Mouse (Mus musculus): ENCODE data around the gene Gm20388. TPM values are rescaled to one million over a fixed set of nuclear protein-coding genes. Genes with fewer than 3 reads are reported as not detected.
"Not testable (repeated sequence)": the region's sequence is repeated elsewhere in the genome, so short reads cannot be mapped to it uniquely, and the experiment has no call there.

Gm20388 gene
- total RNA-seq, 4 experiments from 2014 or later = 0.17 to 15.1 (median 6.6) TPM

DNA sequence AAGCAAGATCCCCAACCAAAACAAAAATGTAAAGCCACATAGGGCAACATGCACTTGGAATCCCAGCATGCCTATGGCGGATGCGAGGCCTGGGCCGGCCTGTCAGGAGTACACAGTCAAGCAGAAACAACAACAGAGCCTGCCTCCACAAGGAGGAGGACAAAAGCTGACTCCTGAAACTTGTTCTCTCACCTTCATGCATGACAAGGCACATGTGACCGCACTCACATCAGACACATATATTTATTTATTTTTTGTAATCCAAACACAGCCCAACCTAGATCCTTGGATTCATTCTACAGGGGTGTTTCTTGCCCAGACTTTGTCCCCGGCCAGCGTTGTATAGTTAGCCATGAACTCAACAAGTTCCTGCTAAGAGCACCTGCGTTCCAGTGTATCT is 3137.2 kb downstream of the Gm20388 start:
- DNase-seq (ENCODE audit: low spot score in 2 of 2) = no peak

DNA sequence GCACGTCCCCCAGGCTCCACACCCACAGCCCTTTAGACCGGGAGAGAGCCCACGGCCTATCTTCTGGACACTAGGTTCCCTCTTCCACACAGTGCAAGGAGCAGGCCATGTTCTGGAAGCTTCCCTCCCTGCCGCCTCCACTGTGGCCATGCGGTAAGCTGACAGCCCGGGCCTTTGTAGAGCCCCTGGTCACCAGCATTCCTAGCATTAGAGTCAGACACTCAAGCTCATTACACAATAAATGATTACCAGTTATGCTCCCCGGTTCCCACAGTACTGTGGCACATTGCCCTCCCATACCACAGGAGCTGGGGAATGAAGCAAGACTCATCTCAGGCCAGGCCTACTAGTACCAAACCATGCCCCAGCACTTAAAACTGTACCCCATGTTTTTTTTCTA is 3137.8 kb downstream of the Gm20388 start:
- no peak for DNase-seq (ENCODE audit: low spot score in 2 of 2)

DNA sequence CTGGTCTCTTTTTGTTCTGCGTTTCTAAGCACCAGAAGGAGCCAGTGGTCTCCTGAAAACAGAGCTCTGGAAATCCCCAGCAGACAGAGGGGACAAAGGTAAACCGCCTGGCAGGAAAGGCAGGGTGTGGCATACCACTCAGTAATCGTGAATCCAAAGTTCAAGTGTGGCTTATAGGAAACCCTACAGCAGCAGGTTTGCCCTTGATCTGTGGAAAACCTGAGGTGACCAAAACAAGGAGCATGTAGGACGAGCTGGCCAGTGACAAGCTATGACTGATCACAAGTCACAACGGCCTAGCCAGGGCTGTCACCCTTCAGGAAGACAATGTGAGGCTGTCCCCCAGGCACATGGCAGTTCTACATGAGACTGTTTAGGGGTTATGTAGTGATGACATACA is 3140.8 kb downstream of the Gm20388 start:
- no peak for DNase-seq (ENCODE audit: low spot score in 2 of 2)

DNA sequence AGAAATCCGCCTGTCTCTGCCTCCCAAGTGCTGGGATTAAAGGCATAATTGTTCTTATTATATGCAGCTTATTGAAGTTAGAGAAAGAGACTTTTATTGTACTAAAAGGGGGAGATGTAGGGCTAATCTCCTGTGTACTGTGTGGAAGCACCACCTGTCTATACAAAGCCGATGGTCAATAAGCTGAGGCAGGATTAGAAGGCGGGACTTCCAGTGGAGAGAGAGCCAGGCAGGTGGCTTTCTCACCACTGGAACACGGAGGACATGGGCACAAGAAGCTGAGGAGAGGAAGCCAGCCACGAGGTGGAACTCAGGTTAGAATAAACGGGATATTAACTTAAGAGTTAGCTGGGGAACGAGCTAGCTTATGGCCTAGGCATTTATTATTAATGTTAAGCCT is 3152.1 kb downstream of the Gm20388 start, which contains the start of gene Spg7:
TSS of gene Spg7 (plus strand) at position 222 of the 400 bp plus-strand sequence.
- no peak for DNase-seq (ENCODE audit: low spot score in 2 of 2)

DNA sequence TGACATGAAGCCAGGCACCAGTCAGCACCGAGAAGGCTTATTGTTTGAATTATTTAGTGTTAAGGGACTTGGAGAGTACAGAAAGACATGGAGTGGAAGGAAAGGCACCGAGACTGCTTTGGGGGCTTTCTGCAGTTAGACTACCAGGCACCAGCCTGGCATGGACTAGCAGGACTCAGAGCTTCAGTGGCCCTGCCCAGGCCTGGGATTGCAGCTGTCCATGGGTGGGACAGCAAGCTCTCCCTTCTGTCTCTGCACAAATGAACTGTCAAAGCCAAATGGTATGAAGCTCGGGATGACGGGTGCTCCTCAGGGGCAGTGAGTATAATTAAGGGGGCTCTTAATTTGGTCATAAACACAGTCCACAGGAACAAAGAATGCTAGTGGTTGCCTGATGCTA is 3153.4 kb downstream of the Gm20388 start:
- no peak for DNase-seq (ENCODE audit: low spot score in 2 of 2)

DNA sequence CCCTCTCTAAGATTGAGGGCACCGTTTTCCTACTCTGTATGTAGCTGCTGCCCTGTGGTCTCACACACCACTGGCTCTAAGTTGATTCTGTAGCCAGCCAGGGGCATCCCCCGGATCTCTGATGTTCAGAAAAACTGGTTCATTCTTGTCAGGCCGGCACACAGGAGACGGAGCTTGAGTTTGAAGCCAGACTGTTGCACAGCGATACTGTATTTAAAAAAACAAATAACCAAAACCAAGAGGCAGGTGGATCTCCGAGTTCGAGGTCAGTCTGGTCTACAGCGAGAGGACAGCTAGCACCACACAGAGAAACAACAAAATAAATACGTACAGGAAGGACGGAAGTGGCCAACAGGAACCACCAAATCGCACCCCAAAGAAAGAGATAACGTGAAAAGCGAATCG is 3154.2 kb downstream of the Gm20388 start:
- DNase-seq (ENCODE audit: low spot score in 2 of 2) = no peak

DNA sequence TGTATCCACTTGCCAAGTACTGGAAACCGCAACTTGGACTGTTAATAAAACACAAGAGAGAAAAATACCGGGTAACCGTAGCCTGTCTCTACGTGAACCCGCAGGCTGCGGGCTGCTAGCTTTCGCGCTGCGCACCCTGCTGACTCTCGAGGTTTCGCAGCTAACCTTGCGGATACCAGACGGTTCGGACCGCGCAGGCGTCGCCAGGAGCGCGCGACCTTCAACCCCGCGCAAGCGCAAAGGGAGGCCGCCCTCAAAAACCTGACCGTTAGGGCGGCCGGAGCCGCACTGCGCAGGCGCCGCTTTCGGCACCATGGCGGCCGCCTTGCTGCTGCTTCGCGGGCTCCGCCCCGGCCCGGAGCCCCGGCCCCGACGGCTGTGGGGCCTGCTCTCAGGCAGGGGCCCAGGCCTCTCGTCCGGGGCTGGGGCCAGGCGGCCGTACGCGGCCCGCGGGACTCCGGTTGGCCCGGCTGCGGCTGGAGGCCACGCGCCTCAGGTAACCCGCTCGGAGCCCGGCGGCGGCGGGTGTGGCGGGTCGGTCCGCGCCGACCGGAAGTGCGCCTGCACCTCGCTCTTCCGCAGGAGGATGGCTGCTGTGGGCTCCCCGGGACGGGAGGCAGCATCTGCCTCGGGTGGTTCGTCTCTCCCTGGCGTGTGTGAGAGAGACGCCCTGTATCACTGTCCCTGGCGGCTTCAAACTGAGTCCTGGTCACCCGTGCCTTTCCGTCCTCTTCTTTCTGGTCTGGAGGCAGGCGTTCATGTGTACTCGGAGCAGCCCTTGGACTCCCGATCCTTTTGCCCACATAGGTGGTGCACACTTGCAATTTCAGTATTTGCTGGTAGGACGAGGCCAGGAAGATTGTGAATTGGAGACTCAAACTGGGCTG is 3154.8 kb downstream of the Gm20388 start:
- peak; percentile 90 to 95 for DNase-seq (ENCODE audit: low spot score in 2 of 2)

DNA sequence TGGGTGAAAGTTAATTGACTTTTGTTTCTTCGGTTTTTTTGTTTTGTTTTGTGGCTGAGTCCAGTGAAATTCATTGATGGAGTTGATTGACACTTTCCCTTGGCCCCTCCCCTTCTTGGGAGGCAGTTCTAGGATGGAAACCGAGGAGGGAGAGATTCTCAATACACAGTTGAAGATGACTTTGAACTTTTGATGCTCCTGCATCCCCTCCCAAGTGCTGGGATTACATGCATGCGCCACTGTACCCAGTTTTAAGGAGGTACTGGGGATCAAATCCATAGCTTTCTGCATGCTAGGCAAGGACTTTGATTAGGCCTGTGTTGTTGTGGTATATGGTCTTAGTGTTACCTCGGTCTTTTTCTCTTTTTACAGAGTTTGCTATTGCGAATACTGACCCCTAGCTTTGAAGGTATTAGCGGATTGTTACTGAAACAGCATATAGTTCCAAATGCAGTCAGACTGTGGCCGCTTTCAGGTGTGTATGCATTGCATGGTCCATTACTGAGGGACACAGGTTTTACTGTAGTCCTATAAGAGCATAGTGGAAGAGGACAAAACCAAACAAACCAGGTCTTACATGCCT is 3155.6 kb downstream of the Gm20388 start:
- no peak for DNase-seq (ENCODE audit: low spot score in 2 of 2)

DNA sequence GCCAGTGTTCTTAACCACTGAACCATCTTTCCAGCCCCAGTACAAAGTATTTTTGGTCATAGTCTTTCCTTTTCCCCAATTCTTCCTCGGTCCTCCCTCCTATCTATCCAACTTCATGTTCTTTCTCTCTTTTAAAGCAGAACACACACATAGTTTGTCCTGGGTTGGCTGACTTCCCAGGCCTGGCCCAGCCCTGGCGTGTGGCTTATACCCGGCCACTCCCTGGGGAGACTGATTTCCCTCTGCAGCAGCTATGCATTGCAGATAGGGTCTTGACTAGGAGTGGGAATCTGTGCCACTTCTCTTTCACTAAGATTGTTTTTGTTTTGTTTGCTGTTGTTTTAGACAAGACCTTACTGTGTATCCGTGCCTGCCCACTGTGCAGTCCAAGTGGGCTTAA is 3160.5 kb downstream of the Gm20388 start:
- no peak for DNase-seq (ENCODE audit: low spot score in 2 of 2)

DNA sequence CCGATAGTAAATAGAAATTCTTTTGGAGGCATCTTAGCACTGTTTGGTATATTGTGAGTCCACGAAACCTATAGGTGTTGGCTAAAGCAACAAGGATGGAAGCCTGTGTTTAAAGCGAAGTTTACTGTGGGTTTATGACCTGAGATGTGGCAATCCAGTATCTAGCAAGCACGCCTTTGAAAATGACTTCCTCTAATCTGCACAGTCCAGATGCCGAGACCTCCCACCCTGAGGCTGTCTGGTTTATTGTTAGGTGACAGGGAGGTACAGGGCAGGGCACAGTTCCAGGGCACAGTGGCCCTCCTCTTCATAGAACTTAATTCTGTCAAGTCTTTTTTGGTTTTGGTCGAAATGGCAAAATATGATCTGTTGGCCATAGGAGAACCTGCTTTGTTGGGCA is 3166.6 kb downstream of the Gm20388 start:
- DNase-seq (ENCODE audit: low spot score in 2 of 2) = no peak

DNA sequence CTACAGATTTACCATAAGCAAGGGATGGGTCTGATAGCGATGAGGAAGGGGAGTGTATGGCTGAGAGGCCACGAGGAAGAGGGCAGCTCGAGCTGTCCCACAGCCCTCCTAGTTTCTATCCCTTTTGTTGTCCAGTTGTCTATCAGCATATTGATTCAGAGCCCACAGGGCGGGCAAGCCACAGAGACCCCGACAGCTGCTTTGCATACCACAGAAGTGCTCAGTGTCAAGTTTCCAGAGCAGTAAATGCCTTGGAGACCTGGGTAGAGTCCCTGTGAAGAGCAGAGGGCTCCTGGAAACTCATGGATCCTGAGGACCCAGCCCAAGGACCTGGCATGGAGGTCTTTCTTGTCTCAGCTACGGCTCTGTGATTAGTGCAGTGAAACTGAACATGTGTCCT is 3172.4 kb downstream of the Gm20388 start:
- no peak for DNase-seq (ENCODE audit: low spot score in 2 of 2)

DNA sequence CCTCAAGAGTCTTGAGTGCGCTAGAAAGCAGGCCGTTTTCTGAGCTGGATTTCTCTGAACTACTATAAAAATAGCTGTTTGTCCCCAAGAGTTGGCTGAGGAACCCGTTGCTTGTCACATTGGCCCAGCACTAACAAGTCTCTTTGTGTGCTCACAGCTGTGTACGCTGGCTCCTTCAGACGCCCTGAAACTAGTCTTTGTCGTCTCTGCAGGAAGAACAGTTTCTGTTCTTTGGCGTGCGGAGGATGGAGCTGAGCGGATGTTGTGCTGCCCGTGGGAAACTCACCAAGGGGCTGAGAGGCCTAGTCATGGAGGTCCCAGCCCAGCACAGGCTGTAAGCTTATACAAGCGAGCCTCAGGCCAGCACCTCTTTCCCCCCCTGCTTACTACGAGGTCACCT is 3173.0 kb downstream of the Gm20388 start:
- DNase-seq (ENCODE audit: low spot score in 2 of 2) = peak; percentile 62 to 70

DNA sequence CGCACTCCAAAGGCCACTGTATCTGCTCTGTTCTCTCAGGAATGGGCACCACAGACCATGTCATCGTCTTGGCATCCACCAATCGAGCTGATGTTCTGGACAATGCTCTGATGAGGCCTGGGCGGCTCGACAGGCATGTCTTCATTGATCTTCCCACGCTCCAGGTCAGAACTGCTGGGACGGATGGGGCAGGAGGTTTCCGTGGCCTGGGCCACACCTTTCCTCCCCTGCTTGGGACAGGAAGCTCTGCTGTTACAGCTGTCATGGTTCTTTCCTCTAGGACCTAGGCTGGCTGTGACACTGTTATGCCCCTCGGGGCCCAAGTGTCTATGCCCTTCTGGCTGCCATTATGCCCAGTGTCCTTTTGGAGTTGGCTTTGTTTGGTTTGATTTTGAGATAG is 3176.6 kb downstream of the Gm20388 start:
- no peak for DNase-seq (ENCODE audit: low spot score in 2 of 2)

DNA sequence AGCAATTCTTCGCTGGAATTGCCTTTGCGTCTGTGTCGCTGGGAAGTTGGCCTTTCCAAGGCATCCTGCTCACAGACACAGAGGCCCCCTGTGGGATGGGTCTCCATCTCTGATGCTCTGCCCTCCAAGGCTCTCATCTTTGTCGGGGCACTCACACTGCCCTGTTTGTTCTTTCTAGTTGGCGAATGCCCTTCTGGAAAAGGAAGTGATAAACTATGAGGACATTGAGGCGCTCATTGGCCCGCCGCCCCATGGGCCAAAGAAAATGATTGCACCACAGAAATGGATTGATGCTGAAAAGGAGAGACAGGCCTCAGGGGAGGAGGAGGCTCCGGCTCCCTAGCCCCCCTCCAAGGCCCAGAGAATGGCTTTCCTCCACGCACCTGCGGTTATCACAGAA is 3186.6 kb downstream of the Gm20388 start:
- DNase-seq (ENCODE audit: low spot score in 2 of 2) = no peak

DNA sequence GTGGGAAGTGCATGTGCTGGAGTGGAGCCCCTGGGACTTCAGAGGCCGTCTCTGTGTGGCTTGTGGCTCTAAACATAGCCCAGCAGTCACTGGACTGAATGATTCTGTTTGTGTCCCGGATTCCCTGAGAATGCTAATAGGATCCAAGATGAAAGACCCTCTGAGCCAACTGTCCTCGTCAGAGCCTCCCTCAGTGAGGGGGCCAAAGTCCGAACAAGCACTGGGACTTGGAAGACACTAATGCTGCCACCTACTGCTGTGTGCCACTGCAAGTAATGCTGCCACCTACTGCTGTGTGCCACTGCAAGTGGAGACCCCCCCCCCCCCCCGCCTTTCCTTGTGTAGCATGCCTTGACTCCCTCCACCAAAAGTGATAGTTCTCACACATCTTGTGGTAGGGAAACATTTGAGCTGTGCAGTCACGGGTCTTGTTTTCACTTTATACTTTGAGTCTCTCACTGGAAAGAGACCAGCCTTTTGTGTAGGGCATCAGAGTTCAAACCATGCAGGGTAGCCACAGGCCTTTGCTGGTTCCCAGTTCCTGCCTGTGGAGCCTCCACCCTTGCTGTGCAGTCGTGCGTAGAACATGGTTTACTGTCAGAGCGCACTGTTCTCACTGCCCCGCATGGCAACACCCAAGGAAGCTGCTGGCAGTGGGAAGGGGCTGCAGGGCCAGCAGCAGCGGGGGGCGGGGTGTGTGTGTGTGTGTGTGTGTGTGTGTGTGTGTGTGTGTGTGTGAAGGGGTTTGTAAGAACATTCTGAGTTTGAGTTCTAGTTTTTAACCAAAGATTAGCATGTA is 3187.3 kb downstream of the Gm20388 start:
- DNase-seq (ENCODE audit: low spot score in 2 of 2) = no peak

DNA sequence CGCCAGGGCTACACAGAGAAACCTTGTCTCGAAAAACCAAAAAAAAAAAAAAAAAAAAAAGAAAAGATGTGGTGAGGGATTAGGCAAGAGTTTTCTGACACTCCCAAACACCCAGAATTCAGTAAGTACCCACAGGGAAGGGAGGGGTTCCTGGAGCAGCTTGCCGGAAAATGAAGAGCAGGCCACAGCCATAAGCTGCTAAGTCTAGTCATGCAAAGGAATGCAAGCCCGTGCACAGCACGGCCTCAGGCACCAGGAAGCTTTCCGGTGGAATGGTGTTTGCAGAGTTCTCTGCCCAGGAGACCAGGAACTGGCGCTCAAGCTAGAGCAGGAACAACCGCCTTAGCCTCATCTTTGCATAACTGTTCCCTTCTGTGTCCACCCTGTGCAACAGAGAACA is 3189.6 kb downstream of the Gm20388 start:
- no peak for DNase-seq (ENCODE audit: low spot score in 2 of 2)

DNA sequence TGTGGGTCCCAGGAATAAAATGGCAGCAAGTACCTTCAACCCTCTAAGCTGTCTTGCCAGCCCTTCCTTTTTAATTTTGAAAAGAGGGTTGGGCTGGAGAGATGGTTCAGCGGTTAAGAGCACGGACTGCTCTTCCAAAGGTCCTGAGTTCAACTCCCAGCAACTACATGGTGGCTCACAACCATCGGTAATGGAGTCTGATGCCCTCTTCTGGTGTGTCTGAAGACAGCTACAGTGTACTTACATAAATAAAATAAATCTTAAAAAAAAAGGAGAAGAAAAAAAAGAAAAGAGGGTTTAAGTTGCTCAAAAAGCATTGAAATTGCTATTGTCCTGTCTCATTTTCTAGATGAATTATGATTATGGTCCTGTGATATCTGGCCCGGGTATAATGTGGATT is 3190.6 kb downstream of the Gm20388 start:
- no peak for DNase-seq (ENCODE audit: low spot score in 2 of 2)

DNA sequence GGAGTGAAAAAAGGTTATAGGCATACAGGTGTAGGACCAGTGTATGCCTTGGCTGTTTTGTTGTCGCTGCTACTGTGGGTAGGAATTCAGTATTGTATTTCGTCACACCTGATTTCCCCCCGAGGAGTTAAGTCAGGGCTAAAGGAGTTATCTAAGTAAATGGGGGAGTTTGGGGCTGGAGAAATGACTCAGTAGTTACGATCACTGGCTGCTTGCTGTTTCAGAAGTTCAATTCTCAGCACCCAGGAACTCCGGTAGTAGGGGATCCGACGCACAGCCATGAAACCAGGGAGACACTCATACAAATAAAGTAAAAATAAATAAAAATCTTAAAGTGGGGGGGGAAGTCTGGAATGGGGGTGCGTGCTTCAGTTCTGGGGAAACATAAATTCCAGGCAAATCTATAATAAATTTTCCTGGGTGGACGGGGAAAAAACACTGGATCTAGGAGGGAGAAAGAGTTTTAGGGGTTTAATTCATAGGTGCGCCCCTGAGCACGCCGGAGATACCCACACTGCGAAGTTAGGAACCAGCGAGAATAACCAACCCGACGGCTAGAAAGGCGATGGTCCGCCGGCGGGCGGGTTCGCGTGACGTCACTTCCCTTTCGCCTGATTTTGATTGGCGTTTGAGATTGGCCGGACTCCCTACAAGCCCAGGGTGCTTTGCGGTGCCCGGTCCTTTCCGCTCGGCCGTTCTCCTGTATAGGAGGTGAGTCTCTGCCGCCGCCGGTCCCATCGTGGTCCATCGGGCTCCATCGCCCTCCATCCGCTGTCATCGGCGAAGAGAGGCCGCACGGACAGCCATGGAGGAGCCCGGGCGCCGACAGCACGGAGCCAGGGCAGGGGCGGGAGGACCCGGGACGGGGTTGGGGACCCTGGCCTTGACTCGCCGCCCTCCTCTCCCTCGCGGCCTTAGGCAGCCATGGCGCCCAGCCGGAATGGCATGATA is 3191.4 kb downstream of the Gm20388 start, which contains the start of gene Rpl13:
TSS of gene Rpl13 (plus strand) at position 616 of the 951 bp plus-strand sequence.
- peak; percentile 97 to 98 for DNase-seq (ENCODE audit: low spot score in 2 of 2)

DNA sequence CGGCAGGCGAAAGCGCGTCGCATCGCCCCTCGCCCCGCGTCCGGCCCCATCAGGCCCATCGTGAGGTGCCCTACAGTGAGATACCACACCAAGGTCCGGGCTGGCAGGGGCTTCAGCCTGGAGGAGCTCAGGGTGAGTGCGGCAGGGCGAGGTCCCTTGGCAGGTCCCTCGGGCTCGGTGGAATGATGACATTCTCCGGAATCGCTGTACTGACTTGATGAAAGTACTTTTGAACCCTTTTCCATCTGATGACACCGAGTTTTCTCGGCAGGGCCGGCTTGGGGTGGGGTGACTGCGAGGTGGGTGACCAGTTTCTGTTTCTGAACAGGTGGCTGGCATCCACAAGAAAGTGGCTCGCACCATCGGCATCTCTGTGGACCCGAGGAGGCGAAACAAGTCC is 3192.2 kb downstream of the Gm20388 start:
- not testable (repeated sequence) for DNase-seq (ENCODE audit: low spot score in 2 of 2)

DNA sequence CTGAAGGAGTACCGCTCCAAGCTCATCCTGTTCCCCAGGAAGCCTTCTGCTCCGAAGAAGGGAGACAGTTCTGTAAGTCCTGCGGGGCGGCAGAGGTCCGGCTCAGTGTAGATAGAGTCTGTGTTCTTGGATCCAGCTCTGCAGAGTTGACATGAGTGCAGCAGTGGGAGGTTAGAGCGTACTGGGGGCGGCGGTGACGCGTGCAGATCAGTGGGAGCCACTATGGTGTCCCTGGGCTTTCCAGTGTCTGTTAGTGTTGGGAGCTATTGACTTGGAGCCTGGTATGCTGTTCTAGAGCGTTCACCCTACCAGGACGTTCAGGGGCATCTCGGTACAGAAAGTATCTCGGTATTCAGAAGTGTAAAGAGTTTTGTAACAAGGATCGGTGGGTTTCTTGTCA is 3192.6 kb downstream of the Gm20388 start:
- no peak for DNase-seq (ENCODE audit: low spot score in 2 of 2)
